Mouse (Mus musculus) lung, postnatal 4 days (tissue): ENCODE results near the gene Lpp.
"Not testable (repeated sequence)": the region's sequence is repeated elsewhere in the genome, so short reads cannot be mapped to it uniquely, and the experiment has no call there.

Experiments
- DNase-seq, 2 experiments: peaks; one replicate each; pipeline ENCODE4 v3.0.0; 2021

The Lpp gene

DNA sequence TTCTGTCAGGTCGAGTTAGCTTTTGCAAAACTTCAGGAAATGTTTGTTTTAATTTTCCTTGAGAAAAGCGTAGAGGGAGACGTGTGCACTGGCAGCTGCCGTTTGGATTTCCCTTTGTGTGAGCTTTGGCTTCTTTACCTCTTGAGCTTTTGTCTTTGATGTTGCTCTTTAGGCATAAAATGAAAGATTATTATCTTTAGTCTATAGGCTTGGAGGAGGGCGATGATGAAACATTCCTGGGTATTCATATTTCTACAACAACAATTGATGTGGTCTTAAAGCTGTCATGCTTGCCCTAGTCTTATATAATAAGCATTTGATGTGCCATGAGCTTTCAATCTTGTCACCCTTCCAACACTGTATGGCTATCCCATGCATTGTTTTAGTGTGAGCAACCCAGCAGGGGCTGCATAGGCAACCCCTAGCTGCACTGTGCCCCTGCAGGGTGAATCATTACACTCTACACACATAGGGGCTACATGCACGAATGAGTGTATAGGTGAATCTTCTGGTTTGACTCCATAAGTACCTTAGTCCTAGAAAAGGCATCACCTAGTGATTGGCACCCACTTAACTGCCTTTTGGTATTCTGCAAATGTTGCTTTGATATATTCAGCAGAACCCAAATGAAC, 556.9 kb downstream of the Lpp start:
- no peak for DNase-seq

DNA sequence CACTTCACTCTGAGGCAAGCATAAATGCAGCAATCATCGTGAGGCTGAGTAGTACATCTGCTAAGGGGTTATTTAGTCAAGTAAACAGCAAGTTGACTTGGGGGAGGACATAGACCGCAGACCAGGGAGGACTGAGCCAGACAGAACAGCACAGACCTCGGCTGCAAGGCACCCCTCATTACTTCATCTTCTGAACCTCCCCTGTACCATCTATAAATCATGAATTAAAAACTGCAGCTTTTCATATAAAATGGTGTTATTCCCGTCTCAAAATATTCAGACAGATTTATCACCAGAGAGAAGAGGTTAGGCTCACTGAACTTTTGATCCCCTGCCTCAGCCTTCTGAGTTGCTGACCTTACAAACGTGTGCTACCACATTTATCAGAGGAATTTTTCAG, 558.6 kb downstream of the Lpp start:
- no peak for DNase-seq

DNA sequence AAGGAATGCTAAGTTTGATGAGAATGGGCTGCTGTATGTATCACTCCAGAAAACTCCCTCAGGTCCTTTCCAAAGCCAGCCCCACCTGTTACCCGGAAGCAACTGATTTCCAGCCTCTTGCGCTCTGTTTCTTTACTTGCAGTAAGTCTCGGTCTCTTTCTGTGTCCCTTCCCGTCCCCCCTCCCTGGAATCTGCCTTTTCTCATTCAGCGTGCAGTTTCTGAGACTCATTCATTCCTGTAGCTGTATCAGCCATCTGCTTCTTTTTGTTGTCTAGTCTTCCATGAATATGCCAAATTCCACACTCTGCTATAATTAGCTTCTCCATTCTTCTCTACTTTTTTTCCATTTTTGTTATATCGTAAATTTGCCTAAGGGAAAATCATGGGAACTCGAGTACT, 561.7 kb downstream of the Lpp start:
- DNase-seq: no peak

DNA sequence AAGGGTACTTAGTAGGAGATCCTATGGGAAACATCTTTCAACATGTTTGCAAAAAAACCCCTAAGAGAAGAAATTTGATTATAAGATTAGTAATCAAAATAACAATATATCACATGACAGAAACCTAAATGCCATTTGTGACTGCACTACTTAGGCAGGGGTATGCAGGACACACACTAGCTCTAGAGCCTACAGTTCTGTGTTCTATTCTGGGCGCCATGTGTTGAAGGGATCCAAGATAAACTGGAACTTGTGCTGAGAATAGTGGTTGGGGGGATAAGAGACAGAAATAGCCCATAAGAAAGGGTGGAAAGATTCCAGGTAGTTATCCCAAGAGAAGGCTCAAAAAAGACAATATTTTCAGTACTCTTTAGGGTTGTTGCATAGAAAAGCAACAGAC, 565.4 kb downstream of the Lpp start:
- no peak for DNase-seq

DNA sequence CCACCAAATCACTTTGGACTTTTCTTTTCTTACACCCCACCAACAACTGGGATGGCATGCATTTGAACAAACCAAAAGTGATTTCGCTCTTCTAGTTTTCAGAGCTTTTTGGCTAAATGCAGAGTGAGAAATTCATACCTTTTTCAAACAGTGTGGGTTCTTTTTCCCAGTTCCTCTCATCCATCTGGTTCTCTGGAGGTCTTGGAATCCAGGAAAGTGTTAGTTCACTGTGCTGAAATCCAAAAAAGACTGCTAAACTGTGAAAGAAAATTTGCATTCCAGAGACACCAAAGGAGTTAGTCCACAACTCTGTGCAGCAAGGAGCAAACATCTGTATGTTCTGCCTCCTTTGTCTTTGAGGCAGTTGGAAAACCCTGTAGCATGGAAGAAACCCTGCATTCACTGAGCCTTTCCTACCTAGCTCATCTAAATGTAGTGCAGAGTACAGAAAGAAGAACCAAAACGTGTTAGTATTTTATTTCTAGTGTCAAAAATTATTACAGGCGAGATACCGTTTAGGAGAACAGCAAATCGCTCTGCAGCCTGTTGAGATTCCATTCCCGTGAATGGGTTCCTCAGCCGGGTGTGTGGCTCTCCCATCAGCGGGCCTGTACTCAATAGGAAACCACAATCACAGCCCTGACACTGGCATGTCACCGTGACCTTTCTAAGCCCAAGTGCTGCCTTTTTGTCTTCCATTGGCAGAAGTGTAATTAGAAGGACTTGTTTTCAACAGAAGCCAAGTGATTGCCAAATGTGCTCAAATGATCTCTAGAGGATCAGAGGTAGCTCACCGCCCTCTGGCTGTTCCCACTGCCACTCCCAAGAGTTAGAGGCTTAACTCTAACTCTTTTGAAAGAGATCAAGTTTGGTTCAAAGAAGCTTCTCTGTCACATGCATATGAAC, 567.8 kb downstream of the Lpp start:
- no peak for DNase-seq

DNA sequence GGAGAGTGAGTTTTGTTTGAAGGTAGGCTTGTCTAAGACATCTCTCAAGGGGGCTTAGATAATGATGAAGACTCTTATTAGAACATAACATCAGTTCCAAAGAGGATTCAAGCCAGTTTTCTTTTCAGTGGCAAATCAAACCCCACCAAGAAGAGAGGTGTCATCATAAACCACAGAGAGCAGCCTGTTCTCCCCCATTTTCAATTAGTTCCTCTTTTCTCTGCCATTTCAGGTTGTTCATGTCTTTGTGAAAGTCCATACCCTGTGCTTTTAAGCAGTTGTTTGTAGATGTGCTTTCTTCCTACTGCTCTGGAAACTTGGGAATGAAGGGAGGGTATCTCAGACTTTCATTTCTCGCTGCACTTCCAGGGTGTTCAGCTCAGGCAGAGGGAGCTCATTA, 571.0 kb downstream of the Lpp start:
- no peak for DNase-seq

DNA sequence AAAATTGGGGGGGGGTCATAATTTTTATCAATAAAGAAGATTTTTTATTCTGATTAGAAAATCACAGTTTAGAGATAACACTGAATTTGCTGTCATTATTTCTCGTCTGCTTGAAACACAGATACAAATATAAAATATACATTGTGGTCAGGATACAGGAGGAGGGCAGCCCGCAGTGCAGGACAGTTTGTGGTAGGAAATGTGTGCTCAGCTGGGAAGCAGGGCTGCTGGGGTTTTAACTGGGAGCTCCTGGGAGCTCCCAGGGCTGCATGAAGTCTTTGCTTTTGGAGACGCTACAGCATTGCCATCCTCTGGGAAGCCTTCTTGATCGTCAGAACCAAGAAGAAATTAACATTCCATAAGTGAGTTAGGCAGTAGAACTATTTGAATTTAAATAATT, 571.8 kb downstream of the Lpp start:
- DNase-seq: no peak

DNA sequence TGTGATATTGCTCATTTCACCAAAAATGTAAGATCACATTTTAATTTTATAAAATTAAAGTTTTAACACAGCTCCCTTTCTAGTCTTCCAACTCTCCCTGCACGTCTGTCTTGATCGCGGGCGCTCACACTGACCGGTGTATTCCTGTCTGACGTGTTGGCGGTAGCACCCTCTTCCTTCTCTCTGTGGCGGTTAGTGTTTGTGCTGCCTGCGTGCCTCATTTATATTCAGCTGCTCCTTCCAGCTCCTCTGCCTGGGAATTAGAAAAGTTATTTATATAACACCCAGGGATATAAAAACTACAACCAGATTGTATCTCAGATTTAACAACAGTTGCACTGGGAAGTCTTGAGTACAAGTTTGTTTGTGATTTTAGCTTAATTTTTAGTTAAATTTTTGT, 573.2 kb downstream of the Lpp start:
- DNase-seq: no peak

DNA sequence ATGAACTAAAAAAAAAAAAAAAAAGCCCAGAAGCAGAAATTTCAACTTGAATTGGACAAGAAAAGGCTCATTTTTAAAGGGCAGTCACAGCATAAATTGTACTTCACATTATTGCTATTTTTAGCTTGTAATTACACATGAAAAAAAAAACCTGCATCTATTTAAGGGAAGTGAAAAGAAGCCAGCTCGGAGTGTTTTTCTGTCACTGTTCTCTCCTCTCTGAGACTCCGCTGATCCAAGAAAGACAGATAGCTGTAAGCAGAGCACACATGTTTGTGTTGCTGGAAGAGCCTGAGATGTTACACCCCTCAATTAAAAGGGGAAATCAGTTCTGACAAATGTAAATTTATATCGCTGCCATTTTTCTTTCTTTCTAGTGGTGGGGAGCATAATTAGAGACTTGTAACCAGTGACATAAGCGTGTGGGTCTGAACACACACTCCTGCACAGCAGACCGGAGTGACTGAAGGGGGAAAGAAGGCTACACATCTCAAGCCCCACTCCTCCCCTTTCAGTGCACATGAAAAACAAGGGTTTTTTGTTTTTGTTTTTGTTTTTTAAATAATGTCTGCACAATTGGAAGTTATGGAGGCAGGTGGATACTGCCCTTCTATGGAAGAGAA, 579.8 kb downstream of the Lpp start:
- no peak for DNase-seq

DNA sequence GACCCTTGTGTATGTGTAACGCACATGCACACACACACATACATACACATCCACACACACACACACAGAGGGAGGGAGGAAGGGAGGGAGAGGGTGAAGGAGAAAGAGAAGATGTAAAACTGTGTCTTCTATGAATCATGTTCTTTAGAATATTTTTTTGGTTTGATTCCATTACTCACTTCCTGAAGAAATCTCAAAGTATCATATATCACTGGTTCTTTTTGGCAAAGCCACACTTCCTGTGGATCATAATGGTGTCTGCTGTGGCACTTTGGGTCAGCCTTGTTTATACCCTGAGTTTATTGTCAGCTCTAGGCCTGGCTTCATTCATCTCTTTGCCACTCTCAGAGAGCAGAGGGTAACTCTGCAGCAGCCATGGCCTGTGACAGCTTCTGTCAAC, 584.5 kb downstream of the Lpp start:
- DNase-seq: no peak

DNA sequence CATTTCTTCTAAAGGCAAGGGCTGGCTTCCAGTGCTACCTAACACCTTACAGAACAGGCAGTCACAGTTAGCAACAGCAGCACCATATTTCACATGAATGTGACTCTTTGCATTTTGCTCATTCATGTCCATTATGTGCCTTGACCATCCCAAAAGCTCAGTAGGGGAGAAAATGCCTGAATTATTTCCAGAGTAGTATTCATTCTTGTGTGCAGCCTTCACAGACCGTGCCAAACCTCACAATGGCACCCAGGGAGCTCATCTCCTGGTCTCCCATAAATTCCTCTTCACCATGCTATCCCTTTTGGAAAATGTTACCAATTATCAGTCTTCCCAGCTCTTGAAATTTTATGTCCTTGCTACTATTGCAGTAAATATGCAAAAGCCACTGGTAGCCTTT, 584.9 kb downstream of the Lpp start:
- DNase-seq: no peak

DNA sequence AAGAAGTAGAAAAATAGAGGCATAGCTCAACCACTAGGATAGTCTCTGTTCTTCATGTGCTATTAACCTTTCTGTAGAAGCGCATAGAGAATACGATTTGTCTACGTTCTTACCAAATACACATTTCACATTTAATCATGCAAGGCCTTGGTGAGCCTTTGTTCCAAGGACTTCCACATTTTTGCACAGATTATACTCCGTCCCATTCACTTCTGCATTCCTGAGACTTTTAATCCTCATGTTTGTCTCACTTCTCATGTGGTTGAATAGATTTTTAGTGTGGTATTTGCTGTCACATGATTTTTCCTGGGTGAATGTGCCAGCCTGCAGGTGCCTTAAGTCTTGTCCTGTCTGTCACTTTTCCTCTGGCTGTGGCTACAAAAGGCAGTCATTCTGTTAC, 586.1 kb downstream of the Lpp start:
- no peak for DNase-seq

DNA sequence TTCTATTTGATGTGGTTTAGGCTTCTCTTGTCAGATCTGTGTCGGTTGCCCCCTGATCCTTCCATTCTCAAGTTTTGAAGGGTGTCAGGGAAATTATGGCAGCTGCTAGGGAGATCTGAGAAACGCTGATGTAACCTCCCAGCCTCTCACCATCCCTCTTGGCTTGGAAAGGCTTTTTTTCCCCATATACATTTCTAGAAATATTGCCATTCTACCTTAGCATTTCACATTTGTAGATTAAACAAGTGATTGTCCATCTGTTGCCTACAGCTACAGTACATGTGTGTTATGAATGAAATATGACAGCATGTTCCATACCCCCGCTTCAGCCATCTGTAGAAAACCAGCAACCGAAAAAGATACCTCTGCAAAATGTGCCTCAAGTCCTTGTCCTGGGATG, 589.5 kb downstream of the Lpp start:
- no peak for DNase-seq

DNA sequence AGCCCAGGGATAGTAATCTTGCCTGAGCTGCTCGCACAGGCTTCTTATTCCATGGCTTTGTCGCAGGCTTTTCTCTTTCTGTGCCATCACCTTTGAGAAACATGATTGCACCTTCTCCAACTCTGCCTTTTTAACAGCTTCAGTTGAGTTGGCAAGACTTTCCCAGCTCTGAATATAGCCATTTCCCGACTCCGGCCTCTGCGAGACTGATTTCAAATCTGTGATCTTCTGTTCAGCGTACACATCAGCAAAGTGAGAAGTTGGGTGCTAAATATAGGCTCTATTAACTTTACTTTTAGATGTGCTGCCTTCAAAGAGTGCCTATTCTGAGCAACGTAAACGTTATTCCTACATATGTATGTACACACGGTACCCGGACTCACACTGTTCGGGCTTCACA, 597.0 kb downstream of the Lpp start:
- no peak for DNase-seq

DNA sequence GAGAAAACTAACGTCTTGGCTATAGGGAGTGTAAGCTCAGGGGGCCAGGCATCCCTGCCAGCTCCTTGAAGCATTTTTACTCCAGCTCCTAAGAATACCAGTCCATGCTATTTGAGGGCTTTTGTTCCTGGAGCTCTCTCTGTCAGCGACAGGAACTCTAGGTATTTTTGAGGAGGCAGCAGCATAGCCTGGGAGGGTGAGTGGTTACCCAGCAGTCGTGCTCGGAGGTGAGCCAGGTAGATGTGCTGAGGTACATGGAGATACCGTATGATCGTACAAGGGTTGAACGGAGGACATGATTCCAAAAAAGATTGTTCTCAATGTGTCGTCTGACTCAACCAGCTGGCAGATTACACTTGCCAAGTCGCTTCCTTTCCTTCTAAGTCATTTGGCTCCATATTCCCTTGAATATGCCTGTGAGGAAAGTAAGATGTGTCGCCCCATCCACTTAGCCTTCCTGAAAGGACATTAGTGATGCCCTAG, 597.8 kb downstream of the Lpp start:
- no peak for DNase-seq

DNA sequence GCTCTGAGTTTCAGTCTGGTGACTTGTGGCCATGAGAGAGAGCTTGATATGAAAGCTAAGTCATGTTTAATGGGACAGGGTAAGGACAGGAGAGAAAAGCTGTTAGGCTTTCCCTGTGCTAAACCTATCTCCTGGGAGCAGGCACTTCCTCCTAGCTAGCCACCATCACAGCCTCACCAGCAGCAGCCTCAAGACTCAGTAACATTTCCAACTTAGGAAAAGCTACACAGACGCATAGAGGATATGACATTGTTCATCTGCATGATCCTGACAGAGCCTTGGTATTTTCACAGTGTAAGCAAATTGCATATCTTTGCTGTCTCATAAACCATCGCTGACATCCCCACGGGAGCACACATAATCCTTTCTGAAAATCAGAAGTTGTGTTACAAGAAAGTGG, 598.7 kb downstream of the Lpp start:
- no peak for DNase-seq

DNA sequence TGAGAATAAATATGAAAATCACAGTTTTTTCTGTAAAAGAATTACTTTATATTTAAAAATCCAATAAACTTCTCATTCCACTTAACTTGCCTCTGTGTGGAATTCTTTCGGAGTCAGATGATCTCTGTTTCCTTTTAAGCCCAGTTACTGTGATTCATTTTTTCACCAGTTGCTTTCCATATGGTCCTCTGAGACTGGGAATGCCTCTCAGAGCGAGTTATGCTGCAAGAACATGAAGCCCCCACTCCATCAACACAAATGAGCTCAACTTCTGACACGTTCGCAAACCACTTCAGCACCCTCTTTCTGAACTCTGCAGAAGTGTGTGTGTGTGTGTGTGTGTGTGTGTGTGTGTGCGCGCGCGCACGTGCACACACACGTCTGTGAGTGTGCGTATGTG, 599.2 kb downstream of the Lpp start:
- DNase-seq: no peak

DNA sequence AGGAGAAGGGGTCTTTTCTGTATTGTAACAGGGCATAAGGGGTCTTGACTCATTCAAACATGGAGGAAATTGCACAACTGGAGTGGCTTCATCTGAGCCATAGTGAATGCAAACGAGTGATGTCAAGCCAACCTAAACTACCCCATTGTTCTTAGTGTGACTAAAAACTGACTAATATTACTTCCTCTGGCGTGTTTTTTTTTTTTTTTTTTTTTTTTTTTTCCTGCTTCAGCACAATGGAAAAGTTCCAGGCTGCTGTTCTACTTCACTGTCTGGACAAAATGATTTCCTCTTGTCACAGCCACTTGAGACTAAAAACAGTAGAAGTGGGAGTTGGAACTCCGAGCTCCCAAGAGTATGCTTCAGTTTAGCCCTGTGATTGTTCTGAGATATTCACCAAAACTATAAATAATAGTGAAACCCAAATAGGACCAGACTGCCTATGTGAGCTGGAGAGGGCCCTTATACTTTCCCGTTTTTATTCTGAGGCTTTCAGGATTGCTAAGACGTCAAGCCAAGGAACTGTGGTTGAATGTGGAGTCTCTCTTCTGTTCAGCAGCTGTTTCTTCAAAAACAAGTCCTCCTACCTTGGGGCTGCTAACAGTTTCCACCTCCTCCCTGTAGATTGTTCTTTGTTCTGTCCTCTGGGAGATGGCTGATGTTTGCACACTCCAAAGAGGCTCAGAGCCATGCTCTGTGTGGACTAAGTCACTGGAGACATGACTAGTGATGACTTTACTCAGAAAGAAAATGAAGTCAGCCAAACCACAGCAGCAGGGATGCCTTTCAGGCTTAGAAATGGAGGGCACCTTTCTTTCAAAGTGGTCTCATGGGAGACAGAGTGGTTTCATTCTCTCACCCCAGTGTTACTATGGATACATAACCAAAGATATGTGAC, 617.9 kb downstream of the Lpp start:
- DNase-seq: no peak

DNA sequence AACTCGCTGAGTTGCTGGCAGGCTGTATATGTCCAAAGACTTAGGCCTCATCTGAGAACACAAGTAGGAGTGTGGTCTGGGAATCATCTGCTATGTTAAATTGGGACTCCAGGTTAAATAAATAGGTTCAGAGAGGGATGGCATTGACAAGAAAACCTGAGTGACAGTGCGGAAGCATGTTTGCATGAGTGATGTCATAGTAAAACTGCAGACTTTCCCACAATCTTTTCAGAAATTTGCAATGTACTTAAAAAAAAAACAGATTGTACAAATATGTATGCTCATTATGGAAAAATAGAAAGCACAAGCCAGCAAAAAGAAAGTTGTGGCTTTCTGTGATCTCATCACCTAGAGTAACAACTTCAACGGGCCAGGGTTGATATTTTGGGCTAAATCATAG, 619.6 kb downstream of the Lpp start:
- DNase-seq: no peak

DNA sequence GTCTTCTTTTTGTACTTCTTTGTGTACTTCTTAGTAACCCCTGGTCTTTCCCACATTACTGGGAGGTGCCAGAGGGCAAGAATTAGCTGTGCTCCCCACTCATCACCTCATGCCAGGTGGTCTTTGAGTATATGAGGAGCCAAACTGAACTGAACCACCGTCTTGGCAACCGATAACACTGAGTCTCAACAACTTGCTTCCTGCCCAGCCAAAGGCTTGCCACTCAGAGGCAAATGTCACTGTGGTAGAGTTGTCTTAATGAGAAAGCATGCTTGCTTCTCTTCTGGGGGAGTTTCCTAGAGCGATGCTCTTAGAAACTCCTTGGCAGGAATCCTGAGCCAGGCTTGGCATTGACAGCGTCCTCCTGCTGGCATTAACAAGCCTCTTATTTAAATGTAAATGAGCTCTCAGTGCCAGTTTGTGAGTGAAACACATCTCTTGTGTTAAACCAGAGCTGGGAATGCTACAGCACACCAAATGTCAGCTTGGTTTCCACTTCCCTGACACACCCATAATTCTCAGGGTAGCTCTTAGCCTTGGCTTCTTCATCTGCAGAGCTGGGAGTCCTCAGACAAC, 623.0 kb downstream of the Lpp start:
- no peak for DNase-seq

DNA sequence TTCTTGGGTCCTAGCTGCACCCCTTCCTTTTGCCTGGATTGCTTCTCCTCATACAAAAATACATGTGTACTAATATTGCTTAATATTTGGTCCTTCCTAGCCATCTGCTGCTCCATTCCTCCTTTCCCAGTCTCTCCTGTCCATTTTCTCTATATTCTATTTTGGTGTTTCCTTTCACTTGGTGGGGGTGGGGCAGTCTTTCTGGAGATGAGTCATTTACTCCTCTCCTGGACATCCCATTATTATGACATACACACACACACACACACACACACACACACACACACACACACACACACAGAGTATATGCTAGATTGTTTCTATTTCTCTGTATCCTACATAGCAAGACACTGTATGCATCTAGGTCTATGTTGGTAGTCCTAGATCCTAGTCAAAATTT, 623.7 kb downstream of the Lpp start:
- no peak for DNase-seq

DNA sequence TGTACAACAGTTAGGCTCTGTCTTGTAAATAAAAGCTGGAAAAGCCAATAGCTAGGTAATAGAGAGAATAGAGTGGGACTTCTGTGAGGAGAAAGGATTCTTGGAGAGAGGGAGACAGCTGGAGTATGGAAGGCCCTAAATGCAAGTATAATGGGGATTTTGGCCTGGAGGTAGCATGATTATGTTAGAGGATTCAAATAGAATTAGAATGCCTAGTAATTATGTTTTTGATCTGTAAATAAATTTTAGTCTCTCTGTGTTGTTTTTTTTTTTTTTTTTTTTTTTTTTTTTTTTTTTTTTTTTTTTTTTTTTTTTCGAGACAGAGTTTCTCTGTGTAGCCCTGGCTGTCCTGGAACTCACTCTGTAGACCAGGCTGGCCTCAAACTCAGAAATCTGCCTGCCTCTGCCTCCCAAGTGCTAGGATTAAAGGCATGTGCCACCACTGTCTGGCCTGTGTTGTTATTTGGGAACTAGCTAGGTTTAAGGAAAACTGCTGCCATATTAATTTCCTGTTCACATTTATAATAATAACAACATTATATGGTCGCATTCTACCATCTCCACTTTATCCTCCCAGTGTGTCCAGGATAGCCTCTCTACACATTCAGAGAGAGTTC, 628.5 kb downstream of the Lpp start:
- DNase-seq: not testable (repeated sequence)
